Mouse (Mus musculus) thymus, adult 2 months (tissue): ENCODE data around the gene Dnajb2. TPM values are rescaled to one million over a fixed set of nuclear protein-coding genes. Genes with fewer than 3 reads are reported as not detected.

ENCODE experiments used
- DNase-seq: peaks from one replicate; pipeline ENCODE4 v3.0.0; 2021
- H3K27ac ChIP-seq: fragments of 200-500 bp; 2 replicates; pipeline ENCODE4 v1.5.1; 2012; ENCODE audit warnings: low read length, control low read depth; ENCODE audit not compliant: control insufficient read depth, insufficient read depth
- H3K27me3 ChIP-seq: fragments of 200-500 bp; 2 replicates; pipeline ENCODE4 v1.6.1; 2012; ENCODE audit warnings: mild to moderate bottlenecking, low read length, moderate library complexity, mixed read lengths; ENCODE audit not compliant: control insufficient read depth, insufficient read depth
- H3K36me3 ChIP-seq: fragments of 200-500 bp; 2 replicates; pipeline ENCODE4 v1.6.1; 2012; ENCODE audit warnings: mild to moderate bottlenecking, low read length, moderate library complexity; ENCODE audit not compliant: control insufficient read depth, insufficient read depth
- H3K4me1 ChIP-seq: fragments of 200-500 bp; replicated peaks from 2 replicates; pipeline ENCODE4 v1.6.1; 2012; ENCODE audit warnings: low read length; ENCODE audit not compliant: control insufficient read depth, insufficient read depth
- H3K4me3 ChIP-seq: fragments of 200-500 bp; 2 replicates; pipeline ENCODE4 v1.5.1; 2012; ENCODE audit warnings: mild to moderate bottlenecking, low read length, control low read depth, moderate library complexity; ENCODE audit not compliant: control insufficient read depth, insufficient read depth
- CTCF ChIP-seq: fragments of 200-500 bp; IDR thresholded peaks from 2 replicates; pipeline ENCODE4 v1.5.1; 2012; ENCODE audit warnings: mild to moderate bottlenecking, control low read depth, low read length, moderate library complexity, borderline replicate concordance; ENCODE audit not compliant: control insufficient read depth, poor library complexity, insufficient read depth; ENCODE audit errors: extremely low read depth
- POLR2A ChIP-seq: fragments of 200-500 bp; IDR thresholded peaks from 2 replicates; pipeline ENCODE4 v1.6.1; 2012; ENCODE audit warnings: mild to moderate bottlenecking, low read length, control low read depth, moderate library complexity; ENCODE audit not compliant: control insufficient read depth, poor library complexity, insufficient read depth; ENCODE audit errors: extremely low read depth
- WGBS: fragments of 180-500 bp; shearing (Covaris S2); methylation state at CpG from one replicate; pipeline ENCODE4 v1.1.7; 2018; 5-methylcytosine and 5-hydroxymethylcytosine counted together
- polyA plus RNA-seq: library from polyadenylated mRNA; depleted of rRNA; stranded (reverse); fragments of >200 nt; gene quantifications from 2 replicates; pipeline ENCODE4 v1.2.3, GENCODE M21; 2012

Dnajb2 gene
- polyA plus RNA-seq, 1 experiment: 22.3 TPM

GRCm38 (mm10) chr1:75213096-75213495, 23.1 kb upstream of the Dnajb2 start:
- peaks cover 73% of the 10 kb centered on the region for H3K4me1 ChIP-seq
- TF ChIP-seq CTCF (no peak), POLR2A (no peak)

DNA sequence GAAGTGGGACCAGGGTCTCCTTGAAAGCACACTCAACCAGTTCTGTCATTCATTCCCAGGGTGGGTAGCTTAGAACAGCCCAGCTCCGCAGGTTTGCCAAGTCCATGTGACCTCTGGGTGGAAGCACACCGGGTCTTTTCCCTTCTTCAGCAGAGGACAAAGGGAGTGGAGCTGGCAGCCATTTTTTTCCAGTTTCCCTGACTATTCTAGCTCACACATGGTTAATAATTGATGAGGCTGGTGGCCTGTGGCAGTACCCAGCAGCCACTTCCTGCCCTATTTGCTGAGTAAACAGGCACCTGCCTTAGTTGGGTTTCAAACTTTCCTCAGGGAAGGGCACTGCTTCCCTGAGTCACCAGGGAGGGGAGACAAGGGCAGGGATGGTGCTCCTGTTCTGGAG, 21.8 kb upstream of the Dnajb2 start:
- TF ChIP-seq POLR2A: no peak
- no peak for TF ChIP-seq CTCF
- WGBS: 69% methylated on average over 2 of the region's 2 CpGs
- Histone ChIP-seq H3K4me1 (peaks cover 64% of the 10 kb centered on the region), H3K27ac (no peak overlapping the region), H3K36me3 (peaks cover 15% of the 10 kb centered on the region), H3K27me3 (no peaks in the 10 kb centered on the region), H3K4me3 (no peak overlapping the region)
- DNase-seq: no peak

More at GRCm38 (mm10) chr1:75213096-75213495, 23.1 kb upstream of the Dnajb2 start:
- no peak for DNase-seq
- WGBS: 7% methylated on average over 7 of the region's 7 CpGs
- Histone ChIP-seq H3K4me3 (no peak overlapping the region), H3K36me3 (peaks cover 15% of the 10 kb centered on the region), H3K27me3 (no peaks in the 10 kb centered on the region), H3K27ac (peak overlapping the region; percentile 13; the same call in 1 of the 2 replicates)

- H3K36me3 ChIP-seq: peaks cover 15% of the 10 kb centered on the region
- H3K27ac ChIP-seq: no peak overlapping the region
- no peak for TF ChIP-seq CTCF
- no peak for TF ChIP-seq POLR2A
- H3K4me1 ChIP-seq: peaks cover 67% of the 10 kb centered on the region
- H3K27me3 ChIP-seq: no peaks in the 10 kb centered on the region
- no peak for DNase-seq
- H3K4me3 ChIP-seq: no peak overlapping the region
- WGBS: 46% methylated on average over 5 of the region's 5 CpGs
Measured at GRCm38 (mm10) chr1:75214886-75215285, 21.3 kb upstream of the Dnajb2 start.

- no peaks in the 10 kb centered on the region for H3K27me3 ChIP-seq
- no peak for DNase-seq
- TF ChIP-seq POLR2A: no peak
- TF ChIP-seq CTCF: no peak
- WGBS: 91% methylated on average over 9 of the region's 9 CpGs
- no peak overlapping the region for H3K27ac ChIP-seq
- H3K4me3 ChIP-seq: no peak overlapping the region
- peaks cover 65% of the 10 kb centered on the region for H3K4me1 ChIP-seq
- H3K36me3 ChIP-seq: peaks cover 15% of the 10 kb centered on the region
Measured at GRCm38 (mm10) chr1:75215785-75216184, 20.4 kb upstream of the Dnajb2 start.

DNA sequence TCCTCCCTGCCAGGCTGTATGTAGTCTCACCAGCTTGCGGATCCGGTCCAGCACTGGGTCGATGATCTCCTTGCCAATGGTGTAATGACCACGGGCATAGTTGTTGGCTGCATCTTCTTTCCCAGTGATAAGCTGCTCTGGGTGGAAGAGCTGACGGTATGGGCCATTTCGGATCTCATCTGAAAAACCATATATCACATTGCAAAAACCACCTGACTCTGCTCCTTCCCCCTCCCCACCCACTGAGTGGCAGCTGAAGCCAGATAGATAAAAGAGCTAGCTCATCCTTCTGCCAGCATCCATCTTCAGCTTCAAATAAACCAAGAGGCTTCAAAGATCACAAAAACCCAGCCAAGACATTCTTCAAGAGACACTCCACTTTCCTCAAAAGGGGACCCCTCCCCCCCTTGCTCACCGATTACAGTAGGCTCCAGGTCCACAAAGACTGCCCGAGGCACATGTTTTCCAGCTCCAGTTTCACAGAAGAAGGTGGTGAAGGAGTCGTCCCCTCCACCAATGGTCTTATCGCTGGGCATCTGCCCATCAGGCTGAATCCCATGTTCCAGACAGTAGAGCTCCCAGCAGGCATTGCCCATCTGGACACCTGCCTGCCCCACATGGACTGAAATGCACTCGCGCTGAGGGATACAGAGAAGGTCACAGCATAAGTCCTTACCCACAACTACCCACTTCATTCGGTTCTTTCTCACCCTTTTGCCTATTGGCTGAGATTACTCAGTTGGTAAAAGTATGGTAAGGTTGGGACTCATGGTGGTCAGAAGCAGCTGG, 19.2 kb upstream of the Dnajb2 start:
- H3K4me3 ChIP-seq: peak overlapping the region; percentile 25; the same call in 1 of the 2 replicates
- TF ChIP-seq POLR2A: no peak
- no peak for TF ChIP-seq CTCF
- WGBS: 45% methylated on average over 13 of the region's 13 CpGs
- H3K36me3 ChIP-seq: peaks cover 15% of the 10 kb centered on the region
- H3K27me3 ChIP-seq: no peaks in the 10 kb centered on the region
- no peak for DNase-seq
- H3K27ac ChIP-seq: peak overlapping the region; percentile 11; the same call in 1 of the 2 replicates
- peaks cover 61% of the 10 kb centered on the region for H3K4me1 ChIP-seq

GRCm38 (mm10) chr1:75217893-75218226, 18.3 kb upstream of the Dnajb2 start:
- Histone ChIP-seq H3K4me1 (peaks cover 60% of the 10 kb centered on the region), H3K27me3 (no peaks in the 10 kb centered on the region)
- WGBS: 1% methylated on average over 6 of the region's 6 CpGs

More at GRCm38 (mm10) chr1:75217893-75218226, 18.3 kb upstream of the Dnajb2 start:
- Histone ChIP-seq H3K27ac (peak overlapping the region; percentile 47; the same call in 1 of the 2 replicates), H3K36me3 (peaks cover 15% of the 10 kb centered on the region), H3K4me3 (peak overlapping the region; percentile 71)
- DNase-seq: no peak
- TF ChIP-seq CTCF (no peak), POLR2A (no peak)
